Mouse (Mus musculus): ENCODE data around the gene Nipa1. TPM values are rescaled to one million over a fixed set of nuclear protein-coding genes. Genes with fewer than 3 reads are reported as not detected.
"Not testable (repeated sequence)": the region's sequence is repeated elsewhere in the genome, so short reads cannot be mapped to it uniquely, and the experiment has no call there.

Nipa1 gene
- polyA plus RNA-seq, 1 experiment from 2014 or later, result 5.9 TPM

GRCm38 (mm10) chr7:56043577-56044266, 24.0 kb upstream of the Nipa1 start:
- H3K4me3 ChIP-seq (ENCODE audit: low read length), result no peak overlapping the region
- H3K9me3 ChIP-seq (ENCODE audit: low read length), result no peaks in the 10 kb centered on the region
- no peak for ATAC-seq (ENCODE audit: low FRiP score, low TSS enrichment)
- no peaks in the 10 kb centered on the region for H3K36me3 ChIP-seq (ENCODE audit: insufficient read depth, low read length)
- H3K9ac ChIP-seq (replicated peaks; ENCODE audit: low read length), result no peak overlapping the region
- no peak overlapping the region for H3K4me2 ChIP-seq (replicated peaks; ENCODE audit: low read depth, low read length)
- no peak overlapping the region for H3K27ac ChIP-seq (ENCODE audit: low read length)
- no peaks in the 10 kb centered on the region for H3K4me1 ChIP-seq (ENCODE audit: insufficient read depth, low read length)
- H3K27me3 ChIP-seq (ENCODE audit: insufficient read depth, low read length), result no peaks in the 10 kb centered on the region
- WGBS, result 70% methylated on average over 4 of the region's 4 CpGs

GRCm38 (mm10) chr7:56042353-56042752, 22.6 kb upstream of the Nipa1 start:
- no peak overlapping the region for H3K4me2 ChIP-seq (replicated peaks; ENCODE audit: low read depth, low read length)
- WGBS, result 17% methylated on average over 5 of the region's 5 CpGs
- no peaks in the 10 kb centered on the region for H3K27me3 ChIP-seq (ENCODE audit: insufficient read depth, low read length)
- no peaks in the 10 kb centered on the region for H3K4me1 ChIP-seq (ENCODE audit: insufficient read depth, low read length)
- H3K9ac ChIP-seq (replicated peaks; ENCODE audit: low read length), result no peak overlapping the region
- H3K36me3 ChIP-seq (ENCODE audit: insufficient read depth, low read length), result no peaks in the 10 kb centered on the region
- H3K9me3 ChIP-seq (ENCODE audit: low read length), result no peaks in the 10 kb centered on the region
- H3K4me3 ChIP-seq (ENCODE audit: low read length), result no peak overlapping the region
- no peak for ATAC-seq (ENCODE audit: low FRiP score, low TSS enrichment)
- H3K27ac ChIP-seq (ENCODE audit: low read length), result no peak overlapping the region

GRCm38 (mm10) chr7:56023586-56023985, 3.8 kb upstream of the Nipa1 start:
- H3K4me1 ChIP-seq (ENCODE audit: insufficient read depth, low read length), result no peaks in the 10 kb centered on the region
- no peaks in the 10 kb centered on the region for H3K9me3 ChIP-seq (ENCODE audit: low read length)
- H3K9ac ChIP-seq (replicated peaks; ENCODE audit: low read length), result no peak overlapping the region
- WGBS, result 92% methylated on average over 3 of the region's 3 CpGs
- H3K4me3 ChIP-seq (ENCODE audit: low read length), result no peak overlapping the region
- no peaks in the 10 kb centered on the region for H3K27me3 ChIP-seq (ENCODE audit: insufficient read depth, low read length)
- H3K4me2 ChIP-seq (replicated peaks; ENCODE audit: low read depth, low read length), result no peak overlapping the region
- no peaks in the 10 kb centered on the region for H3K36me3 ChIP-seq (ENCODE audit: insufficient read depth, low read length)
- H3K27ac ChIP-seq (ENCODE audit: low read length), result no peak overlapping the region
- no peak for ATAC-seq (ENCODE audit: low FRiP score, low TSS enrichment)

- ATAC-seq (ENCODE audit: low FRiP score, low TSS enrichment), result peak; percentile 95
- 1% methylated on average over 41 of the region's 71 CpGs for WGBS
Measured at GRCm38 (mm10) chr7:56018972-56019929, 503 bp downstream of the Nipa1 start.

GRCm38 (mm10) chr7:56018446-56018971, 1.2 kb downstream of the Nipa1 start:
- WGBS, result 59% methylated on average over 7 of the region's 7 CpGs
- Histone ChIP-seq H3K4me3 (ENCODE audit: low read length) (peak overlapping the region; percentile 69), H3K9ac (replicated peaks; ENCODE audit: low read length) (peak overlapping the region; percentile 76), H3K36me3 (ENCODE audit: insufficient read depth, low read length) (no peaks in the 10 kb centered on the region), H3K4me1 (ENCODE audit: insufficient read depth, low read length) (no peaks in the 10 kb centered on the region), H3K27me3 (ENCODE audit: insufficient read depth, low read length) (no peaks in the 10 kb centered on the region), H3K9me3 (ENCODE audit: low read length) (no peaks in the 10 kb centered on the region), H3K27ac (ENCODE audit: low read length) (no peak overlapping the region), H3K4me2 (replicated peaks; ENCODE audit: low read depth, low read length) (peak overlapping the region; percentile 68)
- no peak for ATAC-seq (ENCODE audit: low FRiP score, low TSS enrichment)

More at GRCm38 (mm10) chr7:56018972-56019929, 503 bp downstream of the Nipa1 start:
- Histone ChIP-seq H3K27ac (ENCODE audit: low read length) (no peak overlapping the region), H3K36me3 (ENCODE audit: insufficient read depth, low read length) (no peaks in the 10 kb centered on the region), H3K4me1 (ENCODE audit: insufficient read depth, low read length) (no peaks in the 10 kb centered on the region), H3K4me3 (ENCODE audit: low read length) (peak overlapping the region; percentile 69), H3K27me3 (ENCODE audit: insufficient read depth, low read length) (no peaks in the 10 kb centered on the region), H3K9me3 (ENCODE audit: low read length) (no peaks in the 10 kb centered on the region), H3K4me2 (replicated peaks; ENCODE audit: low read depth, low read length) (peak overlapping the region; percentile 68), H3K9ac (replicated peaks; ENCODE audit: low read length) (peak overlapping the region; percentile 76)

- Histone ChIP-seq H3K27ac (ENCODE audit: low read length) (no peak overlapping the region), H3K4me2 (replicated peaks; ENCODE audit: low read depth, low read length) (no peak overlapping the region), H3K27me3 (ENCODE audit: insufficient read depth, low read length) (no peaks in the 10 kb centered on the region), H3K36me3 (ENCODE audit: insufficient read depth, low read length) (no peaks in the 10 kb centered on the region), H3K4me3 (ENCODE audit: low read length) (no peak overlapping the region), H3K9me3 (ENCODE audit: low read length) (no peaks in the 10 kb centered on the region), H3K4me1 (ENCODE audit: insufficient read depth, low read length) (no peaks in the 10 kb centered on the region), H3K9ac (replicated peaks; ENCODE audit: low read length) (no peak overlapping the region)
- 78% methylated on average over 3 of the region's 3 CpGs for WGBS
- no peak for ATAC-seq (ENCODE audit: low FRiP score, low TSS enrichment)
Measured at GRCm38 (mm10) chr7:56017761-56018160, 2.0 kb downstream of the Nipa1 start.

DNA sequence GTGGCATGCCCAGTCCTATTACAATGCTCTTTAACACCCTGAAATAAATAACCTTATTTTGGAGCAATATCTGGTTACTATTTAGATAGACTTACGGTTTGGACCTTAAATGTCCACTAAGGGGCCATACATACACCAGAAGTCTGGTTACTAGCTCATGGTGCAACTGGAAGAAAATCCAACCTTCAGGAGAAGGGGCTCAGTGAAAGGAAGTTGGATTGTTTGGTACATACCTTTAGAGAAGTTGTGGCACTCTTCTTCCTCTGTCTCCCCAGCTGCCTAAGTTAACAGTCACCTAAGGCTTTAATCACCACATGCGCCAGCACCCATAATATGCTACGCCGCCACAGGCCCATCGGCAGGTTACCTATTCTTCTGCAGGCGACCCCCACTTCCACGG, 3.9 kb downstream of the Nipa1 start:
- H3K4me3 ChIP-seq (ENCODE audit: low read length), result no peak overlapping the region
- no peaks in the 10 kb centered on the region for H3K36me3 ChIP-seq (ENCODE audit: insufficient read depth, low read length)
- WGBS, result 94% methylated on average over 7 of the region's 7 CpGs
- no peaks in the 10 kb centered on the region for H3K4me1 ChIP-seq (ENCODE audit: insufficient read depth, low read length)
- no peak overlapping the region for H3K27ac ChIP-seq (ENCODE audit: low read length)
- no peak overlapping the region for H3K4me2 ChIP-seq (replicated peaks; ENCODE audit: low read depth, low read length)
- no peak overlapping the region for H3K9ac ChIP-seq (replicated peaks; ENCODE audit: low read length)
- no peak for ATAC-seq (ENCODE audit: low FRiP score, low TSS enrichment)
- no peaks in the 10 kb centered on the region for H3K27me3 ChIP-seq (ENCODE audit: insufficient read depth, low read length)
- H3K9me3 ChIP-seq (ENCODE audit: low read length), result no peaks in the 10 kb centered on the region

DNA sequence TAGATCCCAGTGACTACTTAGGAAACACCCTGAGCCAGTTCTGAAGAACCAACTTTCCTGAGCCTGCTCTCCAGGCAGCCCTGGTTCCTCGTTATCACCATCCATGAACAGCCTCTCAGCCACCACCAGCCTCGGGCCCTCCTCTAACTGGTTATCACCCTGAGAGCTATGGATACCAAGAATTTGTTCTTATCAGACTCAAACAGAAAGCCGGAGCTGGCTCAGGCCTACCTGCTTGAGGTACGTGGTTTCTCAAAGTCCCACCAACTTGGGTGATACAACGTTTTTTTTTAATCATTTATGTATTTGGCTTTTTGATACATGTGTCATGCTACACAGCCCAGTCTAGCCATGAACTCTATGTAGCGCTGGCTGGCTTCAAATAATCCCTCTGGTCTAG, 4.6 kb downstream of the Nipa1 start:
- 88% methylated on average over 6 of the region's 6 CpGs for WGBS
- no peak for ATAC-seq (ENCODE audit: low FRiP score, low TSS enrichment)
- H3K4me3 ChIP-seq (ENCODE audit: low read length), result no peak overlapping the region
- H3K36me3 ChIP-seq (ENCODE audit: insufficient read depth, low read length), result no peaks in the 10 kb centered on the region
- no peak overlapping the region for H3K9ac ChIP-seq (replicated peaks; ENCODE audit: low read length)
- no peaks in the 10 kb centered on the region for H3K4me1 ChIP-seq (ENCODE audit: insufficient read depth, low read length)
- no peak overlapping the region for H3K4me2 ChIP-seq (replicated peaks; ENCODE audit: low read depth, low read length)
- no peak overlapping the region for H3K27ac ChIP-seq (ENCODE audit: low read length)
- H3K9me3 ChIP-seq (ENCODE audit: low read length), result no peaks in the 10 kb centered on the region
- H3K27me3 ChIP-seq (ENCODE audit: insufficient read depth, low read length), result no peaks in the 10 kb centered on the region

DNA sequence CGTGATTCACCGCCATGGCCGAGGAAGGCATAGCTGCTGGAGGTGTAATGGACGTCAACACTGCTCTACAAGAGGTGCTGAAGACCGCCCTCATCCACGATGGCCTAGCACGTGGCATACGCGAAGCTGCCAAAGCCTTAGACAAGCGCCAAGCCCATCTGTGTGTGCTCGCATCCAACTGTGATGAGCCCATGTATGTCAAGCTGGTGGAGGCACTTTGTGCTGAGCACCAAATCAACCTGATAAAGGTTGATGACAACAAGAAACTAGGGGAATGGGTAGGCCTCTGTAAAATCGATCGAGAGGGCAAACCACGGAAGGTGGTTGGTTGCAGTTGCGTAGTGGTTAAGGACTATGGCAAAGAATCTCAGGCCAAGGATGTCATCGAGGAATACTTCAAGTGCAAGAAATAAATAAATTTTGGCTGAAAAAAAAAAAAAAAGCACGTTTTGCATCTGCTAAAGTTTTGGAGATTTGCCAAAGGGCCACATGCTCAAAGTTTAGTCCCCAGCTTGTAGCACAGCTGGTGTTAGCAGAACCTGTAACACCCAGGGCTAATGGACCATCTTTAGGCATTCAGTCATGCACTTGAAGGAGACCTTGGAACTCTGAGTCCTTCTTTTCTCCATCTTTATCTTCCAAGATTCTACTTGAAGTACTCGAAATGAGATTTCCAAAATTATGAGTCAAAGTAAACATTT, 5.6 kb downstream of the Nipa1 start:
- not testable (repeated sequence) for H3K9me3 ChIP-seq (ENCODE audit: low read length); H3K4me2 ChIP-seq (replicated peaks; ENCODE audit: low read depth, low read length)
- 84% methylated on average over 5 of the region's 18 CpGs for WGBS

More for the DNA sequence above, 5.6 kb downstream of the Nipa1 start:
- H3K9ac ChIP-seq (replicated peaks; ENCODE audit: low read length); H3K27me3 ChIP-seq (ENCODE audit: insufficient read depth, low read length); H3K27ac ChIP-seq (ENCODE audit: low read length); H3K4me3 ChIP-seq (ENCODE audit: low read length); H3K4me1 ChIP-seq (ENCODE audit: insufficient read depth, low read length); H3K36me3 ChIP-seq (ENCODE audit: insufficient read depth, low read length); ATAC-seq (ENCODE audit: low FRiP score, low TSS enrichment): not testable (repeated sequence)

Data from kidney, embryonic 16.5 days (tissue).